Mouse (Mus musculus) fat pad, adult 2 months (tissue): Measurements from ENCODE around the gene Gk5.
"Not testable (repeated sequence)": the region's sequence is repeated elsewhere in the genome, so short reads cannot be mapped to it uniquely, and the experiment has no call there.

Source experiments
- DNase-seq: peaks from one replicate; pipeline ENCODE4 v3.0.0-alpha.2; 2011; ENCODE audit warnings: low read depth, low spot score; ENCODE audit errors: extremely low read depth

Gk5 gene

DNA sequence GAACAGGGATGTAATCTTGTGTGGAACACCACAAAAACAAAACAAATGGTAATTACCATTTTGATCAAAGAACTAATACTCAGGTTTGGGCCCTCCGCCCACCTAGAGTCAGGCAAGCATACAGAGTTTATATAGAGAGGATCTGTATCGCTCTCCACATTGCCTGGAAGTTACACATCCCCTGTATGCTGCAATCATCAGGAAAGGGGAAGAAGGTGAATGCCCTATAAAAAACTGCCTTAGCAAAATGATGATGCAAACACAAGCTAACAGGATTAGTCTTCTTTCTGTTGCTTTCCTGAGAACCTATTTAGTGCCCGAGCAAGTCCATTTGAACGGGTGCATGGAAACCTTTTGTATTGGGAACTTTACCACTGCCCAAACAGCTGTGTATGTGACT, 24.5 kb downstream of the Gk5 start:
- DNase-seq, result no peak

DNA sequence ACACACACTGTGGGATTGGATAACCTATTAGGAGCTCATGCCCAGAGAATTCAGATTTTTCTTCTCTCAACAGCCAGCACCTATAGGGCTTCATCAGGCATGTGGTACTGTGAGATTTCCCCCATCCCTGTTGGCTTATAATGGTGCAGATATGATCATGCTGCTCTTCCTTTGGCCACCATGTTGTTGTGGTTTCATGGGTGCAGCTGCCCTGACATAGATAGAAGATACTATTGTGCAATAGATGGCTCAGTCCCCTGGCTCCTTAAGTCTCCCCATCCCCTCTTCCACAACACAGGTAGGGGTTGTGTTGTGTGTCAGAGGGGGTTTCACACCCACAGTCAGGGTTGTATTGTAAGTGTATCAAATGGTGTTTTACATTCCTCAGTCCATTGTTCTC, 25.7 kb downstream of the Gk5 start:
- DNase-seq, result no peak

DNA sequence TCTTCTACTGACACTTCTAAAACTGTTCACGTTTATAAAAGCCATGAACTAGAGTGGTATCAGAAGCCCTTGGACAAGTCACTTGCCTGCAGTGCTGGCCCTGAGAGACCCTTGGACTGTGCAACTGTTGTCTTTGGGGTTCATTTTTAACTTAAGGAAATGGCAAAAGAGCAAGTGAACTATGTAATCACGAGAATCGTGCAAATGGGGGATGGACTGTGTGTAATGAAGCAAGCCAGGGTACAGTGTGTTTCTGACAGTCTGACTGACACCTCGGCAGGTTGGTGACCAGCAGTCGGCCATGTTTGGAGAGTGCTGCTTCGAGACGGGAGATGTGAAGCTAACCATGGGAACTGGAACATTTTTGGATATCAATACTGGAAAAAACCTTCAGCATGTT, 33.6 kb downstream of the Gk5 start:
- DNase-seq, result no peak

DNA sequence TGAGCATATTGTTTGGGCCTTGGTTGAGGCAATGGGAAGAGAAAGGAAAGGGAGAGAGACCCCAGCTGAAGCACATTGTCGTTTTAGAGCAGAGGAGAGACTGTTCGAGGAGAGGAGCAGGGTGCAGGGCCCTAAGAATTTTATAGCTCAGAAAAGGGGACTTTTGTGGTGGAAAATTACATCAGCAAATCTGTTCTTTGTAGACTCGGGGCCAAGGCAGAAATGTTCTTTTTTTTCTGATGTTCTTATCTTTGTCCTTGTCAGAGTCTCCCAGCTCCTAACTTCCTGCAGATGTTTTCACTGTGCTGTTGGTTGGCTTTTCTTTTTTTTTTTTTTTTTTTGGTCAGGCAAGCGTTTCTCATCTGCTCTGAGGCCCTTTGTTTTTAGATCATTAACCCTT, 39.3 kb downstream of the Gk5 start:
- DNase-seq, result no peak

DNA sequence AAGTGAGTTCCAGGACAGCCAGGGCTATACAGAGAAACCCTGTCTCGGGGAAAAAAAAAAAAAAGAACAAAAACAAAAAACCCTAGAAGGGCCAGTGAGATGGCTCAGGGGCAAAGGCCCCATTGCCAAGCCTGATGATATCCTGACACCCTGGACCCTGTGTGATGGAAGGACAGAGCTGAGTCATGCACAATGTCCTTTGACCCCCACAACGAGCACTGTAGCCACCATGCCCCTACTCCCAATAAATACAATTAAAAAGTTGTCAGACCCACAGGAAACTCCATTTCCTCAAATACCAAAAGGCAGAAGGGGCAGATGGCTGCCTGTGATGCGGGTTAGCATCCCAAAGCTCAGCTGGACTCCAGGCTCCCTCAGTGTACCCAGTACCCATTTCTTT, 39.9 kb downstream of the Gk5 start:
- DNase-seq, result no peak

DNA sequence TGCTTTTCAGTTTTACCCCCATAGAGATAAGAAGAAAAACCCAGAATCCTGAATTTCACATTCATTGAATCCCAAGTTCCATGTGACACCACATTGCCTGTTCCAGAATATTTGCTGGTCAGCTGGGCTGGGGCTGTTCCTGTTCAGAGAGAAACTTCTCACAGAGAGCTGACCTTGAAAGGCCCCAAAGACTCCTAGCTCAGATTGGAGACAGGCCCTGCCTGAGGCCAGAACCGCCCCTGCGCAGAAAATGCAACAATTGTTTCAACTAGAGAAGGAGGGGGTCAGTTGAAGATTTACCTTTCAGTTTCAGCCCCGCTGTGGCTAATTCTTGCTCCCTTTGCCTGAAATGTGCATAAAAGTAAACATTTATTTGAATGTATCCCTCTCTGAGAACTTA, 41.6 kb downstream of the Gk5 start:
- no peak for DNase-seq

DNA sequence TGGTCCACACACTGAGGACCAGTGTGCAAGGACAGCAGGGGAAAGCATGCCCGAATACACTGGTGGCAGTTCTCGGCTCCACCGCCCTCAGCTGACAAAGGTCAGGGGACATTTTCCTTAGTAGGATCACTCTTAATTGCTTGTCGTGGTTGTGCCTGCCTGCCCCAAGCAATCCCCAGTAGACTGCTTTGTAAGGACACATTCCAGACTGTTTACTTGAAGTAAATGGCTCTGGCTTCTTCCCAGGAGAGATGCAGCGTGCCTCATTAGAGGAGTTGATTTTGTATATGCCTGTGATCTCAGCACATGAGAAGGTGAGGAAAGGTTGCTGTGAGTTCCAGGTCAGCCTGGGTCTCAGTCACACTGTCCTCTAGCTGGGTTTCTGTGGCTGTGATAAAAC, 43.3 kb downstream of the Gk5 start:
- no peak for DNase-seq

DNA sequence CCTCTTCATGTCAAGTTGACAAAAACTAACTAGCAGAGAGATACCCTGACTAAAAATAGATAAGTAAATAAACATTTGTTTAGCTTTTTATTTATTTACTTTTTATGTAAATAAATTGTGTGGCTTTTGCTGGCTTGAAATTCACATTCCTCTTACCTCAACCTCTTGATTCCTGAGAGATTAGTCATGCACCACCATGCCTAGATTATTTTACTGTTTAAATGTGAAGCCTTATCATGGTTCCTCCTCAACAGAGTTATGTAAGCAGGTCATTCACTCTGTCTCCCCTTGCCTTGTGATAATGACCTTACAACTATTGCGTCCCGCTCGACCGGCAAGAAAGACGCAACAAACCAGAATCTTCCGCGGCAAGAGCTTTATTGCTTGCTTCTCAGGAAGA, 44.3 kb downstream of the Gk5 start:
- no peak for DNase-seq

DNA sequence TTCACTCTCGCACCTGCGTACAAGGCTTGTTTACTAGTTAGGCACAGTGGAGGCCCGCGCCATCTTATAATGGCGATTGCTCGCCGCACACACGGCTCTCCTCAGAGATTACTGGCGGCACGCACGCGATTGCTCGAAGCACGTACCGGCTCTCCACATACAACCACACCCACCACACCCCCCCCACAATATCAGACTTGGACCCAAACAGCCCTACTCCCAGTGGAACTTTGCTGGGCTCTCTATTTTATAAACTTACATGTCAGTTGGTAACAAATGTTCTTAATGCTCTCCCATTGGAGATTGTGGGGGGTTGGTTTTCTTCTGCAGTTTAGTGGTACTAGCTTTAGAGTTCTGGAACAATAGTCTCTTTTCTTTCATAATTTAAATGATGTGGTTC, 44.8 kb downstream of the Gk5 start:
- not testable (repeated sequence) for DNase-seq

DNA sequence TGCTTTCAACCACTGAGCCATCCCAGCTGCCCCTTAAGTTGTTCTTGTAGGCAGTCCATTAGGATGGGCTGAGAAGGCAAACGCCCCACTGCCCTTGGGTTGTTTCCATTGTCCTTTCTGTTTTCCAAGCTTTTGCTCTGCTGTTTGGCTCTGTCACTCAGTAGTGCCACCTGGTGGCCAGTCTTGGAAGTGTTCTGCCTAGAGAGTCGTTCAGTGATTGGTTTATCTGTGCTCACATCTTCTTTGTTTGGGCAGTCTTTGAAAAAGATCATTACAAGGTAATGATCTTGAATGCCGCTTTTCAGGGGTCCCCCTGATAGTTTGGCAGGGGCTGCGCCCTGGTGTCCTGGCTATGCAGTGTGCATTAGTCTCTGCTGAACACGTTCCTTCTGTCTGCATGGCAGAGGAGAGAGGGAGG, 48.0 kb downstream of the Gk5 start:
- no peak for DNase-seq

DNA sequence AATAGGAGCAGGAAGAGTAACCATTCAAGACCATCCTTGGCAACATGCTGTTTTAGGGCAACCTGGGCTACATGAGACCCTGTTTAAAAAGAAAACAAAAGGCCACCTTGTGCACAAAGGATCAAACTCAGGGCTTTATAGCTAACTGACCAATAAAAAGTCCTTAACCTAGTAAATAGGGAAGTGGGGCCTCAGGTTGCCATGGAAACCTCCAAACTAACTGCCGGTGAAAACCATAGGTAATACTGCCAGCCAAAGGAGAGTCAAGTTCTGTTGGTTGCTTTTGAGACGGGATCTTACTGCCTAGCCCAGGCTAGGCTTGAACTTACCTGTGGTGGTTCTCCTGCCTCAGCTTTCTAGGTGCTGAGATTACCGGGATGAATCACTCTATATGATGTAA, 51.4 kb downstream of the Gk5 start:
- no peak for DNase-seq

DNA sequence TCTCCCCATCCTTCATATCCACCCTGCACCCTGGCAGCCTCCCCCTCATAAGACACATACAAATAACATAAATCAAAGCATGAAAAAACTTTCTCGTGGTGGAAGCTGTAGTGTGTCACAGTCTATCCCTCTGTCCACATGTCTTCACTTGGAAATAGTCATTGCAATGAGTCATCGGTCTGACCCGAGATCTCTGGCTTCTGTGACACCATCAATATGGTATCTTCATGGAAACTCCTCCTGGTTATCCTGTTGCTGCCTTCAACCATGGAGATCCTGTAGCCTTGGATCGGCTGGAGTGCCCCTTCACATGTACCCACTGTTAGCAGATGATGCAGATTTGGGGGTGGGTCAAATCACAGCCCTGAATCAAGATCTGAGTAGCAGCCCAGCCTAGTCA, 65.7 kb downstream of the Gk5 start:
- DNase-seq, result no peak

DNA sequence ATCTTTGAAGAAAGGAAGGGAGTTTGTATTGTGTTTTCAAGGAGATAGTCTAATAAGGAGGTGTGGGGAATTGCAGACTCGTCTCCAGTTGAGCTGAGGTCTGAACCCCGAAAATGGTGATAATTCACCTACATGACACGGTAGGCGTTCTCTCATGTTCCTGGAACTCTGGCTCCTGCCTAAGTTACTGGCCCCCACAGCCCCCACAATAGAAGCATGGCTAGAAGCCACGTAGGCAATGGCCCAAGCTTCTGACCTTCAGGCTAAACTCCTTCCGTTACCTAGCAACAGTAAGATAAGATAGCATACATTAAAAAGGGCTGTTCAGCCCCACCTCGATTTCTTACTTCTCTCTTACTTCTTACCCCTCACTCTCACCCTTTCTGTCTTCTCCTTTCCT, 67.5 kb downstream of the Gk5 start:
- DNase-seq, result no peak

DNA sequence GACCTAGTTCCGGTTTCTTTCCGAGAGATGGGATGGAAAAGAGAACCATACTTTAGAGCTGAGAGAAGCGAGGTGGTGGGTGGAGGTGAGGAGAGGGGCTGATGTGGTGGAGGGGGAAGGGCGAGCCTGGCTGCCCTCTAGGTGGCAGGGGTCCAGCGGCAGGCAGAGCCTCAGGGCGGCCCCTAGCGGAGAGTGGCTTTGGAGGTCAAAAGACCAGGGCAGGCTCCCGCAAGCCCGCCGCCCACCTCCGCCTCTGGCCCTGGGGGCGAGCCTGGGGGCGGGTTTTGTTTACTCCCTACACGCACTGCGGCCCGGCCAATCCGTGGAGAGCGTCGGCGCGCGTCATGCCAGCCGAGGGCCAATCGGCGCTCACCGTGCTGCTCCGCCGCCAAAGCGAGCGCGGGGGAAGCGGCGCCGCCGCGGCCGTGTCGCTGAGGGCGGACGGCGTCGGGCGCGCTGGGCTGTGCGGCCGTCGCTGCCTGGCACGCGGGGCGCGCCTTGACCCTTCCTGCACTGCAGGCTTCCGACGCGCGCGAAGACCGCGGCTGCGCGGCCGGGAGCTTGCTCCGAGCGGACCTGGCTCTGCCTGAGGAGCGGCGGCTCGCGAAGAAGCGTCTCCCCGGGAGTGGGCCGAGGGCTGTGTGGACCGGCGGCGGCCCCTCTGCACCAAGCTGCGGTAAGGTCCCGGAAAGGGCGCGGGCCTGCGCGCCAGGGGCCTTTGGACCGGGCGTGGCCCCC, 76.9 kb downstream of the Gk5 start, which contains the start of gene Tfdp2:
Tfdp2 (plus strand) TSS at position 391 of the 738 bp plus-strand sequence.
- DNase-seq, result no peak

DNA sequence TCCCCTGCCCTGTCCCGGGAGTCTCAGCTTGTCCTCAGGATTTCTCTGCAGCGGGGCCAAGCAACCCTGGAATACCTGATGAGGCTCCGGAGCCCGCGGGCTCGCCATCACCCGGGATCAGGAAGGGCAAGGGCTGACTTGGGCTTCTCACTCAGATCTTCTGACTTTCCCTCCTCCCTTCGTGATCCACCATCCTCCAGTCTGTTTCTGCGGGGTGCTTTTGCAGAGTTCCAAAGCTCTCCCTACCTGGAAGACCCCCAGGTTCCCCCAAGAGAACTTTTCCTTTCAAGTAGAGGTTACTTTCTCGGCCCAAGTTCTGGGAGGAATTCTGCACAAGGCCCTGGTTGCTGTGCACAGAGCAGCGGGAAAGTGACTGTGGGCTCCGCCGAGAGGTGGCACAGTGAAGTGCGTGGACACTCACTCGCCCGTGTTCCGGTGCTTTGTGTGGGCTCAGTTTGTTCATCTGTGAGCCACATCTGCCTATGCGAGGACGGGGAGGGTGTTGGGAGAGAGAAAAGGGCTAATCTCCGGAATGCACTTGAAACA, 77.5 kb downstream of the Gk5 start:
- DNase-seq, result no peak

DNA sequence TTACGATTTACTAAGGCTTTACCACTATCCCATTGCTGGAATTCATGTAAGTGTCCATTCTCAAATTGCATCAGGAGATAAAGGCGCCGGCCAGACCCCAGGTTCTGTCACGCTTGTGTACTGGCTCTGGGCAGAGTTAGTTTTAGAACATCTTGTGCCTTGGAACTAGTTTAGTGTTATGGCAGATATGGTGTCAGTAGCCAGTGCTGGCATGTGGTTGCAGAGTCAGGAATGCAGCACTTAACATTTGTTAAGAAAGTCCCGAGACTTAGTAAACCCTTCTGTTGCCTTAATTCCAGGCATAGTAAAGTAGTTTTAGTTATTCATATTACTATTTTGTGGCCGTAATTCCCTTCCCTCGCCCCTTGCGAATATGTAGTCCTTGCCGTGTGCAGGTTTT, 78.6 kb downstream of the Gk5 start:
- peak; percentile 46 for DNase-seq

DNA sequence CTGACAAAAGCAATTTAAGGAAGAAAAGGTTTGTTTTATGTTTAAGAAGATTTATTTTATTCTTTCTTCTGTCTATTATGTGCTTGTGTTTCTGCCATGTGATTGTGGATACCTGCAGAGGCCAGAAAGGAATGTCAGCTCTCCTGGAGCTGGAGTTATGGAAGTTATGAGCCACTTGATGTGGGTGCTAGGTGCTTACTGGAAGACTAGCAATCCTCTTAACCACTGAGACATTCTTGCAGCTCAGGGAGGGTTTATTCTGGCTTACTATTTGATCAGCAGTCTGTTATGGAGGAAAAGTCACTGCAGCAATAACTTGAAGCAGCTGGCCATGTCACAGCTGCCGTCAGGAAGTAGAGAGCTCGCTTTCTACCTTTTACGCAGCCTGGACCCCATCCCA, 84.5 kb downstream of the Gk5 start:
- DNase-seq, result no peak

DNA sequence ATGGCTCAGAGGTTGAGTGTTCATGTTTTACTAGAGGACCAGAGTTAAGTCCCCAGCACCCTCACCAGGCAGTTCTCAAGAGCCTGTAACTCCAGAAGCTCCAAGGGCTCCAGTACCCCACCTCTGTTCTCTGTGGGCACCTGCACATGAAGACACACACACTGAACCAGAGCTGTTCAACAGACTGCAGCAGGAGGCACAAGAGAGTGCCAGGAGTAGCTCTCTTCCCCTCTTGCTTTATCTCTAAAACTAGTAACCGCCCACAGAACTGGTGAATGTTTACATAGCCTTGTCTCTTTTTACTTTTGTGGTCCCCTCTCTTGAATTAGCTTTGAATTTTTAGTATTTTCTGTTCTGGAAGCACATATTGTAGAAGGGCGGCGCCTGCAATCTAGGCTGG, 88.3 kb downstream of the Gk5 start:
- DNase-seq, result no peak

DNA sequence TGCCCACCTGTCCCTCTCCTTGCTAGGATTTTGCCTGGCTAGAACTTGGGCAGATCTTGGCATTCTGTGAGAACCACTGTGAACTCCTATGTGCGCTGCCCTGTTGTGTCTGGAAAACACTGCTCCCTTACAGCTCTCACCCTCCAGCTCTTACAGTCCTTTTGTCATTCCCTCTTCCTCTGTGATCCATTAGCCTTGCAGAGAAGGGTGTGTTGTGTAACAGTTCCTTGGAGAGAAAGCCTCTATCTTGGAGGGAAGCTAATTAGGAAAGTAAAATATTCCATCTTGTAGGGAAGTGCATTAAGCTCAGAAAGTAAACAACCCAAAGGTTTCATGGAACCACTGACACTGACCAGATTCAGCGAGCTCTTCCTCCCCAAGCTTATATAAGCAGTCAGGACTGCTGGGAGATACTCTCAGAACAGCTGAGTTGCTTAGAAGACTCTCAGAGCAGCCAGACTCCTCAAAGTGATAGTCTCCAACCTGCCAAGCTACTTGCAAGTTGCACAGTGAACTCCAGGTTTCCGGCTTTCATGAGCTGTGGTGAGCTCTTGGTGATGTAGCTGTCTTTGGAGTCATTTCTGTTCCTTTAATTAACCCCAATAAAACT, 94.0 kb downstream of the Gk5 start:
- DNase-seq, result no peak

DNA sequence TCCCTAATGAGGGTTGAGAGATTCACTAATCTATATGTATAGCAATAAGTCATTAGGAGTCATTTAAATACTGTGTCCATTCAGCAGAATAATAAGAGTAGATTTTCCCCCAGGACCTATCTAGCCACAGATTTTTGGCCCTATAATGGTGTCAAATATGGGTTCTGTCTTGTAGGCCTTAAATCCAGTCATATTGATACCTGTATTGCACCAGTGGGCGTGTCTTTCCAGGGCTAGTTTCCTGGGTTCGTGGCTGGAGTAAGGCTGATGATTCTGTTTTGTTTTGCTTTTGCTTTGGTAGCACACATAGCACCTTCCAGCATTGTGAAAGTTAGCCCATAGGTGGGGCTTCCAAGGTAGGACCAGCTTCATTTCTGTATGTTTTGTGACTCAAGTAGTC, 95.0 kb downstream of the Gk5 start:
- no peak for DNase-seq

DNA sequence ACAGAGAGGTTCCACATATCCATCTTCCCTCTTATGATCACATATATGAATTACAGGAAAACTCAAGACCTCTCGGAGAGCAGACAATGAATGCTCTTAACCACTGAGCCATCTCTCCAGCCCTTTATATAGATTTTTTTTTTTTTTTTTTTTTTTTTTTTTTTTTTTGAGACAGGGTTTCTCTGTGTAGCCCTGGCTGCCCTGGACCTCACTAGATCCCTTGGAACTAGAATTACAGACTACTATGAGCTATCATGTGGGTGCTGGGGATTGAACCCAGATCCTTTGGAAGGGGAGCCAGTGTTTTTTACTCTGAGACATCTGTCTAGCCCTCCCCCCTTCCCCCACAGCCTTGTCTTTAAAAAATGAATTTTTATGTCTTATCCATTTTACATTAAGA, 98.1 kb downstream of the Gk5 start:
- DNase-seq, result no peak

DNA sequence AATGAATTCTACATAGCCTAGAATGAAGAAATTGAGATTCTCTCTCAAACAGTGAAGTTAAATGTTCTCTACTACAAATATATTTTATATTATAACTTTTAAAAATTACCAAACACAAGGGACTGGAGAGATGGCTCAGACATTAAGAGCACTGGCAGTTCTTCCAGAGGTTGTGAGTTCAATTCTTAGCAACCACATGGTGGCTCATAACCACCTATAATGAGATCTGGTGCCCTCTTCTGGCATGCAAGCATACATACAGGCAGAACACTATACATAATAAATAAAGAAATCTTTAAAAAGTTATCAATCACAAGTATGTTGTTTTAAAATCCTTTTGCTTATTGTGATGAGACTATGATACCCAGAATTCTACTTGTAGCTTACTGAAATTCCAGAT, 98.6 kb downstream of the Gk5 start:
- no peak for DNase-seq
